In the genomic region with DNA sequence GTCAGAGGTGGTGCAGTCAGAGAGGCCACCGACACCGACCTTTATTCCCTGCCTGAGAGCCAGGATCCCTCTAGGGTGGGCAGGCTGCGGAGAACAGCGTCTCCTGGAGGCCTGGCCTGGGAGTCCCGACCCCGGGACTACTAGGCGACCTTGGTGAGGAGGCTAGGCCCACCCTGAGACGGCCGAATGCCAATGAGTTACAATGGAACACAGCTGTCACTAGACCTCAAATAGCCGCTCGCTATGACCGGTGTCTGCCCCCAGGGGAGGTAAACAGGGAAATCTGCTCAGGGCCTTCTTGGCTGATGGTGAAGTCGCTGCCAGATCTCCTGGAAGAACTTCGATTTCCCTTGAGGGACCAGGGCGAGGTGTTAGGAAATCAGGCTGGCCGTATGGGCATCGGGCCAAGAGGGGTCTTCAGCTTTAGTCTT, we compare ENCODE assay signal across 8 mouse cellular contexts. TPM values are rescaled to one million over a fixed set of nuclear protein-coding genes. Genes with fewer than 3 reads are reported as not detected.
A peak's percentile ranks its signal among the peaks of the same experiment; 100 is the strongest.
DNase-seq lines count a peak whose midpoint lies in the region; ATAC-seq and TF ChIP-seq lines count a peak whose summit lies in the region.

No protein-coding gene starts in this region.

- intact Hi-C loops in left cerebral cortex, adult 2 months (cut with DNase I) = loop anchor here (2.0 kb wide), 1 partner anchor 51 kb away; the partner anchor contains the start of gene Napb

- H3K36me3 ChIP-seq in forebrain, embryonic 15.5 days = peaks cover 28% of the 10 kb centered on the region
- peaks cover 14% of the 10 kb centered on the region; the same call in 1 of the 2 replicates for H3K36me3 ChIP-seq in macrophage (ENCODE audit: inconsistent target)
- peaks cover 17% of the 10 kb centered on the region for H3K36me3 ChIP-seq in small intestine, adult 2 months (ENCODE audit: control insufficient read depth, insufficient read depth, low read length)

- no peaks in the 10 kb centered on the region for H3K9me3 ChIP-seq in forebrain, embryonic 15.5 days

- H3K27ac ChIP-seq in left cerebral cortex, adult 2 months = peak overlapping the region; percentile 86
- H3K27ac ChIP-seq in forebrain, embryonic 15.5 days (replicated peaks) = peak overlapping the region; percentile 88
- peak overlapping the region; percentile 59 for H3K27ac ChIP-seq in macrophage
- H3K27ac ChIP-seq in small intestine, adult 2 months (ENCODE audit: insufficient read depth, low read depth, low read length) = peak overlapping the region; percentile 38

- peak overlapping the region; percentile 94 for H3K4me2 ChIP-seq in forebrain, embryonic 15.5 days (replicated peaks)

- H3K4me3 ChIP-seq in left cerebral cortex, adult 2 months = peak overlapping the region; percentile 87
- peak overlapping the region; percentile 90 for H3K4me3 ChIP-seq in forebrain, embryonic 15.5 days
- peak overlapping the region; percentile 87 for H3K4me3 ChIP-seq in macrophage (ENCODE audit: inconsistent target)
- peak overlapping the region; percentile 87 for H3K4me3 ChIP-seq in small intestine, adult 2 months (ENCODE audit: low read depth, low read length)

- peak; percentile 49 for ATAC-seq in forebrain, embryonic 15.5 days (replicated peaks)
- peak; percentile 57 to 61 for ATAC-seq in hematopoietic stem cell, adult 5-6 weeks (replicated peaks in 1 of 2; ENCODE audit: insufficient read depth in 1 of 2, low FRiP score in 2 of 2, low TSS enrichment in 1 of 2, low read depth in 1 of 2, poor library complexity in 2 of 2, severe bottlenecking in 2 of 2)

- H3K27me3 ChIP-seq in forebrain, embryonic 15.5 days = no peaks in the 10 kb centered on the region
- H3K27me3 ChIP-seq in small intestine, adult 2 months (ENCODE audit: control insufficient read depth, insufficient read depth, low read length) = no peaks in the 10 kb centered on the region

- H3K9ac ChIP-seq in forebrain, embryonic 15.5 days (replicated peaks) = peak overlapping the region; percentile 84

- peak in 1 of 2 experiments; percentile 58 for DNase-seq in left cerebral cortex, adult 2 months (ENCODE audit: extremely low spot score in 1 of 2, low spot score in 2 of 2)
- no peak for DNase-seq in left cerebral cortex, adult 18-20 months (ENCODE audit: low spot score in 2 of 2)
- peak; percentile 52 for DNase-seq in c-Kit-positive CD71-positive TER-119-positive erythroid progenitor cells, embryonic 14.5 days (ENCODE audit: low spot score)
- DNase-seq in layer of hippocampus, postnatal 14 days (ENCODE audit: low spot score in 2 of 2) = peak; percentile 31 to 37

- 7% methylated on average over 17 of the region's 17 CpGs for WGBS in forebrain, embryonic 15.5 days
- 12% methylated on average over 17 of the region's 17 CpGs for WGBS in macrophage (ENCODE audit: missing documents)
- 4% methylated on average over 17 of the region's 17 CpGs for WGBS in small intestine, adult 2 months

- no peak for TF ChIP-seq POLR2A in small intestine, adult 2 months (IDR thresholded peaks at IDR 0.05; ENCODE audit: low read depth, low read length)

- peaks cover 41% of the 10 kb centered on the region for H3K79me2 ChIP-seq in macrophage (ENCODE audit: inconsistent target)

- peak; percentile 40 for TF ChIP-seq CTCF in left cerebral cortex, adult 2 months (IDR thresholded peaks at IDR 0.05)
- peak; percentile 31; the same call in 1 of the 2 replicates for TF ChIP-seq CTCF in small intestine, adult 2 months (IDR thresholded peaks at IDR 0.05; ENCODE audit: extremely low read depth, insufficient read length, insufficient replicate concordance, low read depth, low read length)

- peaks cover 49% of the 10 kb centered on the region for H3K4me1 ChIP-seq in forebrain, embryonic 15.5 days
- peaks cover 5% of the 10 kb centered on the region for H3K4me1 ChIP-seq in small intestine, adult 2 months (ENCODE audit: control insufficient read depth, insufficient read depth, insufficient read length, low read length)

RNA-seq across cellular contexts. Expression of gene Gzf1, which starts 0.7 kb away (rescaled TPM):
- 10 to 100 TPM; 29.0 to 30.0 TPM for total RNA-seq in left cerebral cortex, adult 2 months (2021)
- total RNA-seq in left cerebral cortex, adult 18-20 months (2021) = 10 to 100 TPM; 29.5 to 31.5 TPM
- polyA plus RNA-seq in forebrain, embryonic 15.5 days (2015; fragmentation: Nextera tagmentation; extraction: Ambion mirVana) = 20.7 and 21.2 TPM in 2 replicates
- total RNA-seq in hematopoietic stem cell, adult 5-6 weeks (2017) = 17.4 and 22.4 TPM in 2 replicates
- total RNA-seq in layer of hippocampus, postnatal 14 days (2021) = 10 to 100 TPM; 24.9 to 26.7 TPM
- total RNA-seq in macrophage (2018; cell fraction: chromatin; rRNA removed) = 10 to 100 TPM; 11.9 to 38.0 (median 24.4) TPM
- 10 to 100 TPM in 25 of 26 experiments, 1 to 10 TPM in 1; 9.6 to 23.1 (median 15.7) TPM for total RNA-seq in macrophage (2018; cell fraction: cytosol; rRNA removed)
- 10 to 100 TPM; 13.4 to 41.3 (median 22.7) TPM for total RNA-seq in macrophage (2018; cell fraction: nucleus; rRNA removed)
- polyA plus RNA-seq in macrophage (2018) = 11.9 to 18.3 TPM (median 16.6 TPM) in 3 replicates
- polyA plus RNA-seq in small intestine, adult 2 months (2012; rRNA removed) = 4.5 and 5.5 TPM in 2 replicates

RNA-seq across cellular contexts. Expression of gene Nxt1, which starts 9.1 kb away (rescaled TPM):
- total RNA-seq in left cerebral cortex, adult 2 months (2021) = 10 to 100 TPM; 11.7 to 12.0 TPM
- total RNA-seq in left cerebral cortex, adult 18-20 months (2021) = 10 to 100 TPM; 12.9 to 15.9 TPM
- 62.4 and 72.9 TPM in 2 replicates for polyA plus RNA-seq in forebrain, embryonic 15.5 days (2015; fragmentation: Nextera tagmentation; extraction: Ambion mirVana)
- total RNA-seq in hematopoietic stem cell, adult 5-6 weeks (2017) = 21.9 and 39.3 TPM in 2 replicates
- total RNA-seq in layer of hippocampus, postnatal 14 days (2021) = 10 to 100 TPM; 11.1 to 12.2 TPM
- 1 to 10 TPM in 22 of 26 experiments, under 1 TPM in 2, not detected in 2; 0.77 to 7.7 (median 2.3) TPM for total RNA-seq in macrophage (2018; cell fraction: chromatin; rRNA removed)
- 10 to 100 TPM in 22 of 26 experiments, 1 to 10 TPM in 4; 7.4 to 22.1 (median 14.9) TPM for total RNA-seq in macrophage (2018; cell fraction: cytosol; rRNA removed)
- 10 to 100 TPM in 3 of 26 experiments, 1 to 10 TPM in 23; 1.6 to 13.2 (median 4.6) TPM for total RNA-seq in macrophage (2018; cell fraction: nucleus; rRNA removed)
- 10.2 to 26.7 TPM (median 15.0 TPM) in 3 replicates for polyA plus RNA-seq in macrophage (2018)
- polyA plus RNA-seq in small intestine, adult 2 months (2012; rRNA removed) = 9.4 and 14.1 TPM in 2 replicates

RNA-seq across cellular contexts. Expression of gene Napb, which starts 50.8 kb away (rescaled TPM):
- total RNA-seq in left cerebral cortex, adult 2 months (2021) = 100 to 1,000 TPM; 343 to 352 TPM
- 100 to 1,000 TPM; 362 to 386 TPM for total RNA-seq in left cerebral cortex, adult 18-20 months (2021)
- polyA plus RNA-seq in forebrain, embryonic 15.5 days (2015; fragmentation: Nextera tagmentation; extraction: Ambion mirVana) = 37.3 and 38.0 TPM in 2 replicates
- total RNA-seq in hematopoietic stem cell, adult 5-6 weeks (2017) = 1.4 and 2.9 TPM in 2 replicates
- 100 to 1,000 TPM; 298 to 310 TPM for total RNA-seq in layer of hippocampus, postnatal 14 days (2021)
- 10 to 100 TPM in 8 of 26 experiments, 1 to 10 TPM in 18; 1.1 to 18.8 (median 6.4) TPM for total RNA-seq in macrophage (2018; cell fraction: chromatin; rRNA removed)
- 1 to 10 TPM in 9 of 26 experiments, under 1 TPM in 17; 0.16 to 1.8 (median 0.75) TPM for total RNA-seq in macrophage (2018; cell fraction: cytosol; rRNA removed)
- total RNA-seq in macrophage (2018; cell fraction: nucleus; rRNA removed) = 10 to 100 TPM in 2 of 26 experiments, 1 to 10 TPM in 21, under 1 TPM in 3; 0.74 to 12.2 (median 3.2) TPM
- polyA plus RNA-seq in macrophage (2018) = 0.69 to 0.97 TPM (median 0.83 TPM) in 3 replicates
- 0.10 and 0.16 TPM in 2 replicates for polyA plus RNA-seq in small intestine, adult 2 months (2012; rRNA removed)

Comparison
In these comparisons a context has a peak if more than half of its experiments do, and no peak if none do; other contexts are left out.
1. DNase-seq: peak in c-Kit-positive CD71-positive TER-119-positive erythroid progenitor cells, embryonic 14.5 days (single experiment) and layer of hippocampus, postnatal 14 days (2 of 2); none in left cerebral cortex, adult 18-20 months (0 of 2).
2. H3K27ac ChIP-seq: peak in every context shown above with its lines; median percentile 88 in forebrain, embryonic 15.5 days; 86 in left cerebral cortex, adult 2 months; 59 in macrophage; 38 in small intestine, adult 2 months.
3. RNA of gene Napb, which starts 50.8 kb away (total RNA-seq): 362 to 386 TPM in left cerebral cortex, adult 18-20 months, 343 to 352 TPM in left cerebral cortex, adult 2 months and 298 to 310 TPM in layer of hippocampus, postnatal 14 days; 1.4 to 2.9 TPM in hematopoietic stem cell, adult 5-6 weeks; every median in the first group is over 10 times any median in the second.
4. Peak in every context shown above with its lines, with median percentiles within 50 percentile points of each other: H3K4me3 ChIP-seq.